Mouse (Mus musculus) testis, adult 2 months (tissue): ENCODE results near the gene H2al1d. TPM values are rescaled to one million over a fixed set of nuclear protein-coding genes. Genes with fewer than 3 reads are reported as not detected.

ENCODE experiments used
- H3K27ac ChIP-seq: fragments of 200-500 bp; 2 replicates; pipeline ENCODE4 v1.5.1; 2012; ENCODE audit warnings: low read depth, low read length; ENCODE audit not compliant: control insufficient read depth, insufficient read depth
- H3K27me3 ChIP-seq: fragments of 200-500 bp; 2 replicates; pipeline ENCODE4 v1.6.1; 2012; ENCODE audit warnings: mild to moderate bottlenecking, low read length, moderate library complexity; ENCODE audit not compliant: control insufficient read depth, insufficient read depth
- H3K36me3 ChIP-seq: fragments of 200-500 bp; 2 replicates; pipeline ENCODE4 v1.6.1; 2012; ENCODE audit warnings: mild to moderate bottlenecking, low read length; ENCODE audit not compliant: control insufficient read depth, insufficient read depth
- H3K4me1 ChIP-seq: fragments of 200-500 bp; 2 replicates; pipeline ENCODE4 v1.6.1; 2012; ENCODE audit warnings: low read length; ENCODE audit not compliant: control insufficient read depth, insufficient read depth
- H3K4me3 ChIP-seq: fragments of 200-500 bp; 2 replicates; pipeline ENCODE4 v1.5.1; 2012; ENCODE audit warnings: low read depth, mild to moderate bottlenecking, low read length, moderate library complexity, mixed read lengths; ENCODE audit not compliant: control insufficient read depth
- CTCF ChIP-seq: fragments of 200-500 bp; IDR thresholded peaks from 2 replicates; pipeline ENCODE4 v1.5.1; 2012; ENCODE audit warnings: low read depth, mild to moderate bottlenecking, inconsistent platforms, low read length, moderate library complexity; ENCODE audit not compliant: control insufficient read depth, insufficient read depth, insufficient replicate concordance
- POLR2A ChIP-seq: fragments of 200-500 bp; IDR thresholded peaks from 2 replicates; pipeline ENCODE4 v1.6.1; 2012; ENCODE audit warnings: low read depth, mild to moderate bottlenecking, inconsistent platforms, low read length, moderate library complexity; ENCODE audit not compliant: control insufficient read depth
- polyA plus RNA-seq: library from polyadenylated mRNA; depleted of rRNA; stranded (reverse); fragments of >200 nt; gene quantifications from 2 replicates; pipeline ENCODE4 v1.2.3, GENCODE M21; 2012; rRNA removed

Gene H2al1d
- polyA plus RNA-seq, 1 experiment = not detected

DNA sequence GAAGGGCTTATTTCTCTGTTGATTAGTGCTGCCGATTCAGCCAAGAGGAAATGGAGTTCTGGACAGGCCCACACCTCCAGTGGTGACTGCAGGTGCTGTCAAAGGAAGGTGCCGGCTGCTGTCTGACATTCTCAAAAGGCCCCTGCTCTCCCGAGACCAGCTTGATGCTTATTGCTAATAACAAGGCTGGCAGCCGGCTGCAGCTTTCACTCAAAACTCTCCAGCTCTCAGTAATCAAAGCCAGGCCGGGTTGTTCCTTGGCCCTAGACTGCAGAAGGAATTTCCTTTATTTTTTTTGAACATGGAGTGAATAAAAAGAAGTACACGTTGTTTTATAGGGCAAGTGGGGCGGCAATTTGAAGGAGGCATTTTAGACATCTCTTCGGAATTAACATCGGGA lies 37.1 kb downstream of the H2al1d start:
- no peaks in the 10 kb centered on the region for H3K27me3 ChIP-seq
- no peak for TF ChIP-seq CTCF
- TF ChIP-seq POLR2A = no peak
- no peak overlapping the region for H3K4me3 ChIP-seq
- no peak overlapping the region for H3K27ac ChIP-seq
- no peaks in the 10 kb centered on the region for H3K4me1 ChIP-seq
- H3K36me3 ChIP-seq = no peaks in the 10 kb centered on the region

DNA sequence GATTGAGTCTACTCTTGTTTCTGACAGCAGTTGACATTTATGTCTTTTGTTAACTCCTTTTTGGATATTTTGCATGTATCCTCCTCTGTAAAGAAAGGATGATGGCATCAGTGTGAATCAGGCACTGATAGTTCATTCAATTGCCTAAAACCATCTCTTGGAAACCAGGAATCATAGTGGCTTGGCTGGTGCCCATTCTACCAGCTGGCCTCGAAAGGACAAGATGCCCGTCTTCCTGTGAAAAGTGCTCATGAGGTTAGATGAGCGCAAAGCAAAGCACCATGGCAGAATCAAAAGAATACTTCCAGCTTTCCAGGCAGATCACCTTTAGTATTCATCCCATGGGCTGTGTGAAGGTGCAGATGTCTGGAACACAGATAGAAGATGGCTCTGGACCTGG lies 38.1 kb downstream of the H2al1d start:
- Histone ChIP-seq H3K27ac (no peak overlapping the region), H3K27me3 (no peaks in the 10 kb centered on the region), H3K4me1 (no peaks in the 10 kb centered on the region)

More for the DNA sequence above, 38.1 kb downstream of the H2al1d start:
- TF ChIP-seq POLR2A = no peak
- no peak for TF ChIP-seq CTCF
- H3K36me3 ChIP-seq = no peaks in the 10 kb centered on the region
- no peak overlapping the region for H3K4me3 ChIP-seq

Other genes starting within 250 kb of the H2al1d start
- 1.9 and 2.2 TPM in 2 replicates for gene H2al1a, start 9.6 kb upstream of the H2al1d start, polyA plus RNA-seq
- 28.9 and 34.3 TPM in 2 replicates for gene H2al1b, start 6.4 kb upstream of the H2al1d start, polyA plus RNA-seq
- not detected in 2 replicates for gene H2al1c, start 3.2 kb upstream of the H2al1d start, polyA plus RNA-seq
- 7.7 and 9.9 TPM in 2 replicates for gene H2al1e, start 3.1 kb downstream of the H2al1d start, polyA plus RNA-seq
- gene H2al1f, start 6.3 kb downstream of the H2al1d start, polyA plus RNA-seq = not detected in 2 replicates
- gene H2al1g, start 9.4 kb downstream of the H2al1d start, polyA plus RNA-seq = 36.2 and 37.6 TPM in 2 replicates
- gene H2al1h, start 12.7 kb downstream of the H2al1d start, polyA plus RNA-seq = not detected in 2 replicates
- gene H2al1i, start 15.8 kb downstream of the H2al1d start, polyA plus RNA-seq = not detected in 2 replicates
- not detected in 2 replicates for gene H2al1j, start 19.0 kb downstream of the H2al1d start, polyA plus RNA-seq